Mouse (Mus musculus) liver, embryonic 11.5 days (tissue): ENCODE results near the gene Selp. TPM values are rescaled to one million over a fixed set of nuclear protein-coding genes. Genes with fewer than 3 reads are reported as not detected.
A peak's percentile ranks its signal among the peaks of the same experiment; 100 is the strongest.

Experiments used
- ATAC-seq: fragments of 200-750 bp; cut with Nextera tagmentation; replicated peaks from 2 replicates; pipeline ENCODE4 v1.8.0; 2017; ENCODE audit warnings: moderate number of reproducible peaks, mild to moderate bottlenecking, moderate TSS enrichment, moderate library complexity; ENCODE audit not compliant: low FRiP score
- DNase-seq: peaks from one replicate; pipeline ENCODE4 v3.0.0-alpha.2; 2017; ENCODE audit warnings: low spot score
- H3K27ac ChIP-seq: fragments of 300-500 bp; sonication (generic); 2 replicates; pipeline ENCODE4 v1.5.1; 2014; ENCODE audit warnings: mild to moderate bottlenecking, low read depth, low read length, control low read depth
- H3K27me3 ChIP-seq: fragments of 300-500 bp; sonication (generic); replicated peaks from 2 replicates; pipeline ENCODE4 v1.6.1; 2014; ENCODE audit warnings: low read length, mixed read lengths; ENCODE audit not compliant: control insufficient read depth, insufficient read depth
- H3K36me3 ChIP-seq: fragments of 300-500 bp; sonication (generic); 2 replicates; pipeline ENCODE4 v1.6.1; 2014; ENCODE audit warnings: mild to moderate bottlenecking, low read length, moderate library complexity, mixed read lengths; ENCODE audit not compliant: control insufficient read depth, insufficient read depth
- H3K4me1 ChIP-seq: fragments of 300-500 bp; sonication (generic); replicated peaks from 2 replicates; pipeline ENCODE4 v1.6.1; 2014; ENCODE audit warnings: low read length, mixed read lengths; ENCODE audit not compliant: control insufficient read depth, insufficient read depth
- H3K4me2 ChIP-seq: fragments of 300-500 bp; sonication (generic); 2 replicates; pipeline ENCODE4 v1.6.1; 2014; ENCODE audit warnings: mild to moderate bottlenecking, control low read depth, moderate library complexity
- H3K4me3 ChIP-seq: fragments of 300-500 bp; sonication (generic); 2 replicates; pipeline ENCODE4 v1.5.1; 2014; ENCODE audit warnings: low read depth, low read length, control low read depth
- H3K9ac ChIP-seq: fragments of 300-500 bp; sonication (generic); 2 replicates; pipeline ENCODE4 v1.6.1; 2014; ENCODE audit warnings: low read depth, low read length, control low read depth
- H3K9me3 ChIP-seq: fragments of 300-500 bp; sonication (generic); 2 replicates; pipeline ENCODE4 v1.6.1; 2016; ENCODE audit warnings: low read length, inconsistent platforms, mixed read lengths; ENCODE audit not compliant: control insufficient read depth
- WGBS: fragments of 180-500 bp; shearing (Covaris S2); extraction: QIAGEN DNeasy Blood & Tissue Kit; methylation state at CpG from one replicate; pipeline ENCODE4 v1.1.7; 2014; 5-methylcytosine and 5-hydroxymethylcytosine counted together
- polyA plus RNA-seq: library from polyadenylated mRNA; unstranded; fragments of >200 nt; fragmentation: Nextera tagmentation; extraction: Ambion mirVana; gene quantifications from 2 replicates; pipeline ENCODE4 v1.2.1, GENCODE M21; 2014

Selp gene
- polyA plus RNA-seq, 1 experiment from 2014 or later, result 0.78 TPM

GRCm38 (mm10) chr1:164130013-164130412 is 14.9 kb downstream of the Selp start:
- H3K9me3 ChIP-seq, result no peaks in the 10 kb centered on the region
- H3K9ac ChIP-seq, result no peak overlapping the region
- no peak overlapping the region for H3K4me2 ChIP-seq
- 73% methylated on average over 3 of the region's 3 CpGs for WGBS
- H3K36me3 ChIP-seq, result no peaks in the 10 kb centered on the region
- ATAC-seq (no peak), DNase-seq (no peak)
- no peak overlapping the region for H3K4me3 ChIP-seq
- H3K4me1 ChIP-seq, result no peaks in the 10 kb centered on the region
- H3K27ac ChIP-seq, result no peak overlapping the region
- no peaks in the 10 kb centered on the region for H3K27me3 ChIP-seq

GRCm38 (mm10) chr1:164132609-164133008 is 17.5 kb downstream of the Selp start:
- H3K4me1 ChIP-seq, result no peaks in the 10 kb centered on the region
- H3K9ac ChIP-seq, result no peak overlapping the region
- H3K9me3 ChIP-seq, result no peaks in the 10 kb centered on the region
- no peak overlapping the region for H3K4me3 ChIP-seq
- H3K36me3 ChIP-seq, result no peaks in the 10 kb centered on the region
- DNase-seq, result no peak
- 65% methylated on average over 1 of the region's 1 CpGs for WGBS
- ATAC-seq, result no peak
- H3K27me3 ChIP-seq, result no peaks in the 10 kb centered on the region
- no peak overlapping the region for H3K27ac ChIP-seq
- H3K4me2 ChIP-seq, result no peak overlapping the region

GRCm38 (mm10) chr1:164134101-164134500 is 19.0 kb downstream of the Selp start:
- no peak for DNase-seq
- 48% methylated on average over 6 of the region's 6 CpGs for WGBS
- H3K27me3 ChIP-seq, result no peaks in the 10 kb centered on the region
- no peaks in the 10 kb centered on the region for H3K4me1 ChIP-seq
- no peak overlapping the region for H3K27ac ChIP-seq
- no peak overlapping the region for H3K4me2 ChIP-seq
- no peaks in the 10 kb centered on the region for H3K36me3 ChIP-seq
- no peaks in the 10 kb centered on the region for H3K9me3 ChIP-seq
- no peak for ATAC-seq
- H3K4me3 ChIP-seq, result no peak overlapping the region
- no peak overlapping the region for H3K9ac ChIP-seq

- ATAC-seq, result peak; percentile 61
- 23% methylated on average over 5 of the region's 5 CpGs for WGBS
- DNase-seq, result no peak
Observed at GRCm38 (mm10) chr1:164135360-164135759, 20.3 kb downstream of the Selp start.

GRCm38 (mm10) chr1:164135960-164136359 is 20.9 kb downstream of the Selp start:
- ATAC-seq, result no peak
- DNase-seq, result no peak
- 35% methylated on average over 11 of the region's 11 CpGs for WGBS

More at GRCm38 (mm10) chr1:164135360-164135759, 20.3 kb downstream of the Selp start:
- H3K9ac ChIP-seq, result no peak overlapping the region
- no peak overlapping the region for H3K27ac ChIP-seq
- H3K4me2 ChIP-seq, result no peak overlapping the region
- H3K9me3 ChIP-seq, result no peaks in the 10 kb centered on the region
- no peaks in the 10 kb centered on the region for H3K27me3 ChIP-seq
- H3K36me3 ChIP-seq, result no peaks in the 10 kb centered on the region
- no peaks in the 10 kb centered on the region for H3K4me1 ChIP-seq
- no peak overlapping the region for H3K4me3 ChIP-seq

GRCm38 (mm10) chr1:164136636-164137035 is 21.6 kb downstream of the Selp start:
- Histone ChIP-seq H3K4me3 (no peak overlapping the region), H3K27me3 (no peaks in the 10 kb centered on the region), H3K9ac (no peak overlapping the region), H3K36me3 (no peaks in the 10 kb centered on the region), H3K9me3 (no peaks in the 10 kb centered on the region), H3K4me2 (no peak overlapping the region), H3K4me1 (no peaks in the 10 kb centered on the region), H3K27ac (no peak overlapping the region)
- no peak for DNase-seq
- 63% methylated on average over 6 of the region's 6 CpGs for WGBS
- ATAC-seq, result no peak

More at GRCm38 (mm10) chr1:164135960-164136359, 20.9 kb downstream of the Selp start:
- Histone ChIP-seq H3K36me3 (no peaks in the 10 kb centered on the region), H3K4me3 (no peak overlapping the region), H3K9ac (no peak overlapping the region), H3K27me3 (no peaks in the 10 kb centered on the region), H3K4me2 (0 out of 2 replicates have a peak overlapping the region, but pooled peaks have one; percentile 4), H3K27ac (no peak overlapping the region), H3K9me3 (no peaks in the 10 kb centered on the region), H3K4me1 (no peaks in the 10 kb centered on the region)

GRCm38 (mm10) chr1:164138365-164139130 is 23.5 kb downstream of the Selp start:
- Histone ChIP-seq H3K27me3 (no peaks in the 10 kb centered on the region), H3K9me3 (no peaks in the 10 kb centered on the region), H3K36me3 (no peaks in the 10 kb centered on the region), H3K4me1 (no peaks in the 10 kb centered on the region), H3K4me3 (no peak overlapping the region), H3K27ac (no peak overlapping the region), H3K9ac (no peak overlapping the region), H3K4me2 (peak overlapping the region; percentile 1; the same call in 1 of the 2 replicates)
- DNase-seq (peak; percentile 57), ATAC-seq (peak; percentile 72)
- WGBS, result 9% methylated on average over 5 of the region's 5 CpGs

- Histone ChIP-seq H3K9ac (no peak overlapping the region), H3K4me3 (no peak overlapping the region), H3K4me1 (no peaks in the 10 kb centered on the region), H3K36me3 (no peaks in the 10 kb centered on the region), H3K9me3 (no peaks in the 10 kb centered on the region), H3K27ac (no peak overlapping the region), H3K27me3 (no peaks in the 10 kb centered on the region), H3K4me2 (no peak overlapping the region)
- 57% methylated on average over 4 of the region's 4 CpGs for WGBS
- DNase-seq (no peak), ATAC-seq (no peak)
Observed at GRCm38 (mm10) chr1:164139464-164139863, 24.4 kb downstream of the Selp start.

- Histone ChIP-seq H3K9ac (no peak overlapping the region), H3K36me3 (no peaks in the 10 kb centered on the region), H3K27me3 (no peaks in the 10 kb centered on the region), H3K4me2 (no peak overlapping the region), H3K27ac (no peak overlapping the region), H3K9me3 (no peaks in the 10 kb centered on the region), H3K4me3 (no peak overlapping the region), H3K4me1 (0 out of 2 replicates have a peak, but pooled peaks cover 3% of the 10 kb centered on the region)
- 89% methylated on average over 7 of the region's 7 CpGs for WGBS
- DNase-seq (no peak), ATAC-seq (no peak)
Observed at GRCm38 (mm10) chr1:164149083-164149482, 34.0 kb downstream of the Selp start.
